Comparison of ENCODE assay signal across 28 mouse cellular contexts in genomic region chr9:41985636-41986035, GRCm38 (mm10).
DNase-seq lines count a peak whose midpoint lies in the region; ATAC-seq and TF ChIP-seq lines count a peak whose summit lies in the region.
"Had no signal": no experiment of that assay in that cellular context is flagged by ENCODE, and none has a peak within 500 bp of the region (broad histone marks: within the 10 kb centered on the region; RNA-seq: fewer than 3 reads in every experiment).

No protein-coding gene starts in this region.

- H3K4me1 ChIP-seq in midbrain, postnatal 0 days (ENCODE audit: insufficient read depth, low read length) = no peaks in the 10 kb centered on the region
- no peaks in the 10 kb centered on the region for H3K4me1 ChIP-seq in midbrain, embryonic 14.5 days (ENCODE audit: control insufficient read depth, insufficient read depth, low read length)
- H3K4me1 ChIP-seq: liver, embryonic 13.5 days; megakaryocyte, embryonic 14.5 days; midbrain, embryonic 13.5 days; stomach, embryonic 15.5 days had no signal

- ATAC-seq in midbrain, postnatal 0 days (ENCODE audit: low FRiP score) = no peak
- ATAC-seq in midbrain, embryonic 14.5 days (ENCODE audit: low FRiP score, low TSS enrichment) = no peak
- ATAC-seq: intestine, postnatal 0 days; lung, postnatal 0 days; midbrain, embryonic 13.5 days had no signal

- 60% methylated on average over 5 of the region's 5 CpGs for WGBS in midbrain, postnatal 0 days
- WGBS in midbrain, embryonic 14.5 days = 57% methylated on average over 5 of the region's 5 CpGs

- peaks cover 25% of the 10 kb centered on the region for H3K36me3 ChIP-seq in midbrain, postnatal 0 days (ENCODE audit: insufficient read depth, low read length)
- H3K36me3 ChIP-seq in midbrain, embryonic 14.5 days (ENCODE audit: control insufficient read depth, insufficient read depth, low read length) = 0 out of 2 replicates have a peak, but pooled peaks cover 6% of the 10 kb centered on the region
- H3K36me3 ChIP-seq: heart, embryonic 13.5 days; liver, embryonic 13.5 days; stomach, embryonic 15.5 days had no signal

- no peaks in the 10 kb centered on the region for H3K9me3 ChIP-seq in midbrain, postnatal 0 days (ENCODE audit: low read length)
- no peaks in the 10 kb centered on the region for H3K9me3 ChIP-seq in midbrain, embryonic 14.5 days (ENCODE audit: control insufficient read depth, low read length)
- H3K9me3 ChIP-seq: heart, embryonic 13.5 days; hindbrain, embryonic 10.5 days; limb, embryonic 10.5 days; limb, embryonic 15.5 days; liver, embryonic 13.5 days; megakaryocyte, embryonic 14.5 days; midbrain, embryonic 13.5 days; stomach, embryonic 15.5 days had no signal

- peak overlapping the region; percentile 81 for H3K27ac ChIP-seq in gastrocnemius, adult 2 months
- no peak overlapping the region for H3K27ac ChIP-seq in midbrain, postnatal 0 days (ENCODE audit: low read depth, low read length)
- H3K27ac ChIP-seq in midbrain, embryonic 14.5 days (replicated peaks; ENCODE audit: low read depth, low read length) = no peak overlapping the region
- H3K27ac ChIP-seq: heart, embryonic 13.5 days; hindbrain, embryonic 10.5 days; limb, embryonic 10.5 days; limb, embryonic 15.5 days; liver, embryonic 13.5 days; midbrain, embryonic 13.5 days; stomach, embryonic 15.5 days had no signal

- DNase-seq in adrenal gland, postnatal 14 days = peak; percentile 16
- no peak for DNase-seq in adrenal gland, postnatal 25 days
- peak; percentile 57 for DNase-seq in gastrocnemius, adult 2 months
- DNase-seq in gastrocnemius, postnatal 4 days (ENCODE audit: low spot score in 2 of 2) = no peak
- peak; percentile 15 for DNase-seq in midbrain, postnatal 0 days (ENCODE audit: low spot score)
- no peak for DNase-seq in midbrain, embryonic 14.5 days
- DNase-seq in right cerebral cortex, postnatal 14 days = no peak
- DNase-seq: adrenal gland, adult 8-10 months; cerebellum, adult 11-12 months; cerebellum, adult 9-11 months; forebrain, postnatal 0 days; heart, postnatal 10 days; kidney, adult 9 months; kidney, postnatal 10 days; layer of hippocampus, adult 9-11 months; liver, embryonic 13.5 days; lung, adult 18-20 months; lung, postnatal 4 days had no signal

- peak overlapping the region; percentile 50 for H3K4me3 ChIP-seq in gastrocnemius, adult 2 months
- no peak overlapping the region for H3K4me3 ChIP-seq in midbrain, postnatal 0 days (ENCODE audit: low read depth, low read length)
- no peak overlapping the region for H3K4me3 ChIP-seq in midbrain, embryonic 14.5 days (replicated peaks; ENCODE audit: low read depth, low read length)
- H3K4me3 ChIP-seq: heart, embryonic 13.5 days; hindbrain, embryonic 10.5 days; limb, embryonic 10.5 days; limb, embryonic 15.5 days; liver, embryonic 13.5 days; megakaryocyte, embryonic 14.5 days; midbrain, embryonic 13.5 days; stomach, embryonic 15.5 days had no signal

- no peak overlapping the region for H3K4me2 ChIP-seq in midbrain, postnatal 0 days (ENCODE audit: low read depth, low read length, poor library complexity, severe bottlenecking)
- no peak overlapping the region for H3K4me2 ChIP-seq in midbrain, embryonic 14.5 days (ENCODE audit: low read length)
- H3K4me2 ChIP-seq: heart, embryonic 13.5 days; limb, embryonic 15.5 days; liver, embryonic 13.5 days; midbrain, embryonic 13.5 days; stomach, embryonic 15.5 days had no signal

- no peaks in the 10 kb centered on the region for H3K27me3 ChIP-seq in midbrain, postnatal 0 days (ENCODE audit: insufficient read depth, low read length)
- H3K27me3 ChIP-seq in midbrain, embryonic 14.5 days (ENCODE audit: control insufficient read depth, insufficient read depth, low read length) = no peaks in the 10 kb centered on the region
- H3K27me3 ChIP-seq: CH12.LX; heart, embryonic 13.5 days; limb, embryonic 15.5 days; liver, embryonic 13.5 days; megakaryocyte, embryonic 14.5 days; midbrain, embryonic 13.5 days; stomach, embryonic 15.5 days had no signal

- no peak overlapping the region for H3K9ac ChIP-seq in midbrain, postnatal 0 days (replicated peaks; ENCODE audit: low read length, poor library complexity, severe bottlenecking)
- no peak overlapping the region for H3K9ac ChIP-seq in midbrain, embryonic 14.5 days (replicated peaks; ENCODE audit: low read length)
- H3K9ac ChIP-seq: forebrain, postnatal 0 days; heart, embryonic 13.5 days; limb, embryonic 15.5 days; liver, embryonic 13.5 days; midbrain, embryonic 13.5 days; stomach, embryonic 15.5 days had no signal

- intact Hi-C loops in gastrocnemius, adult 2 months (cut with DNase I) = no loop called here

- no peak for TF ChIP-seq CTCF in gastrocnemius, adult 2 months (IDR thresholded peaks at IDR 0.05)
- no peak for TF ChIP-seq CTCF in midbrain, postnatal 0 days (IDR thresholded peaks at IDR 0.05)

Comparison
In these comparisons a context has a peak if more than half of its experiments do, and no peak if none do; other contexts are left out.
1. DNase-seq: peak in adrenal gland, postnatal 14 days (single experiment), gastrocnemius, adult 2 months (single experiment) and midbrain, postnatal 0 days (single experiment); none in adrenal gland, postnatal 25 days (single experiment), gastrocnemius, postnatal 4 days (0 of 2), midbrain, embryonic 14.5 days (single experiment) and right cerebral cortex, postnatal 14 days (single experiment).